Mouse (Mus musculus) hindbrain, embryonic 16.5 days (tissue): ENCODE data around the gene Usp30. TPM values are rescaled to one million over a fixed set of nuclear protein-coding genes. Genes with fewer than 3 reads are reported as not detected.

Experiments
- ATAC-seq: fragments of 200-750 bp; cut with Nextera tagmentation; 2 replicates; pipeline ENCODE4 v1.8.0; 2017; ENCODE audit warnings: moderate TSS enrichment, moderate library complexity
- H3K27ac ChIP-seq: fragments of 300-500 bp; sonication (generic); 2 replicates; pipeline ENCODE4 v1.5.1; 2014; ENCODE audit warnings: low read depth, mild to moderate bottlenecking, control low read depth, low read length, moderate library complexity
- H3K27me3 ChIP-seq: fragments of 300-500 bp; sonication (generic); replicated peaks from 2 replicates; pipeline ENCODE4 v1.6.1; 2014; ENCODE audit warnings: low read length; ENCODE audit not compliant: control insufficient read depth, insufficient read depth
- H3K36me3 ChIP-seq: fragments of 300-500 bp; sonication (generic); 2 replicates; pipeline ENCODE4 v1.6.1; 2014; ENCODE audit warnings: mild to moderate bottlenecking, low read length, moderate library complexity, mixed read lengths; ENCODE audit not compliant: control insufficient read depth, insufficient read depth
- H3K4me1 ChIP-seq: fragments of 300-500 bp; sonication (generic); 2 replicates; pipeline ENCODE4 v1.6.1; 2014; ENCODE audit warnings: low read depth, low read length; ENCODE audit not compliant: control insufficient read depth, insufficient read depth
- H3K4me2 ChIP-seq: fragments of 300-500 bp; sonication (generic); 2 replicates; pipeline ENCODE4 v1.6.1; 2014; ENCODE audit warnings: mild to moderate bottlenecking, low read length, control low read depth, moderate library complexity
- H3K4me3 ChIP-seq: fragments of 300-500 bp; sonication (generic); 2 replicates; pipeline ENCODE4 v1.5.1; 2014; ENCODE audit warnings: mild to moderate bottlenecking, low read length, control low read depth, moderate library complexity
- H3K9ac ChIP-seq: fragments of 300-500 bp; sonication (generic); 2 replicates; pipeline ENCODE4 v1.6.1; 2014; ENCODE audit warnings: low read depth, mild to moderate bottlenecking, control low read depth, low read length, moderate library complexity
- H3K9me3 ChIP-seq: fragments of 300-500 bp; sonication (generic); 2 replicates; pipeline ENCODE4 v1.6.1; 2014; ENCODE audit warnings: mild to moderate bottlenecking, low read length, moderate library complexity; ENCODE audit not compliant: control insufficient read depth
- WGBS: fragments of 180-500 bp; shearing (Covaris S2); extraction: QIAGEN DNeasy Blood & Tissue Kit; methylation state at CpG from one replicate; pipeline ENCODE4 v1.1.7; 2014; 5-methylcytosine and 5-hydroxymethylcytosine counted together
- polyA plus RNA-seq: library from polyadenylated mRNA; unstranded; fragments of >200 nt; fragmentation: Nextera tagmentation; extraction: Ambion mirVana; gene quantifications from 2 replicates; pipeline ENCODE4 v1.2.1, GENCODE M21; 2015

Gene Usp30
- polyA plus RNA-seq, 1 experiment from 2014 or later, result 18.6 TPM

DNA sequence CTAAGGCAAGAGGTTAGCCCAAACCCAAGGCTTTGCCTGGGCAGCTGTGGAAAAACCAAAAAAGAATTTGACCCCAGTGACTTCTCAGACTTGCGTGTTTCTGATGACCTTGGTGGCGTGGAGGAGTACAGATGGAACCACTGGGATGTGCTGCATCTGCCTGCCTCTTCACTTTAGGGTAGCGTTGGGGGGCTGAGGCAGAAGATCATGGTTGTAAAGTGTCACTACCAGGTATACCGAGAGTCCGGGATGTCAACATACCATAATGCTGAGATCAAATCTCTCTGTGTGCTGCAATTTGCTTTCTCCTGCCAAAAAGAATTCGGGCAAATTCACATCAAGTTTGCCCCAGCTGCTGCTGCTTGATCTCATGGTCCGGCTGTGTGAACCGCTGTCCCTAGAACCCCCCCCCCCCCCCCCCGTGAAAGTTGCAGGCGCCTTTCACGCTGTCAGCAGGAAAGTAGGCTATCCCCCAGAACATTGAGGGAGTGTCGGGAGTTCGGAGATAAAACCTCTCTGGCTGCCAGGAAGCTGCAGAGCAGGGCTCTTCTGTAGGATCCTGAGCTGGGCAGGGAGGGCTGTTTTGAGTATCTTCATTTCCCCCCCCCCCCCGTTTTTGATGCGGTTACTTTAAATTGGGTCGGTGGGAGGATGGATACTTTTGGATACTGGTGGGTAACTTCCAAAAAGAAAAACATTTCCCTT, 108.8 kb downstream of the Usp30 start:
- ATAC-seq, result no peak
- no peaks in the 10 kb centered on the region for H3K36me3 ChIP-seq
- H3K9ac ChIP-seq, result no peak overlapping the region
- no peak overlapping the region for H3K4me3 ChIP-seq
- no peaks in the 10 kb centered on the region for H3K9me3 ChIP-seq
- WGBS, result 37% methylated on average over 14 of the region's 16 CpGs
- peaks cover 8% of the 10 kb centered on the region for H3K4me1 ChIP-seq
- H3K27me3 ChIP-seq, result peaks cover 7% of the 10 kb centered on the region
- peak overlapping the region; percentile 10; the same call in 1 of the 2 replicates for H3K4me2 ChIP-seq
- no peak overlapping the region for H3K27ac ChIP-seq

Other genes starting within 250 kb of the Usp30 start
- gene Selplg, start 232.8 kb upstream of the Usp30 start, polyA plus RNA-seq, result 1.9 and 2.5 TPM in 2 replicates
- gene Coro1c, start 156.7 kb upstream of the Usp30 start, polyA plus RNA-seq, result 176 and 191 TPM in 2 replicates
- gene Ssh1, start 71.6 kb upstream of the Usp30 start, polyA plus RNA-seq, result 9.6 and 13.2 TPM in 2 replicates
- gene Dao, start 61.8 kb upstream of the Usp30 start, polyA plus RNA-seq, result not detected in 2 replicates
- 97.2 and 98.7 TPM in 2 replicates for gene Svop, start 26.1 kb downstream of the Usp30 start, polyA plus RNA-seq
- 4.9 and 6.4 TPM in 2 replicates for gene Alkbh2, start 62.8 kb downstream of the Usp30 start, polyA plus RNA-seq
- 12.1 and 14.4 TPM in 2 replicates for gene Ung, start 64.9 kb downstream of the Usp30 start, polyA plus RNA-seq
- gene Acacb, start 81.1 kb downstream of the Usp30 start, polyA plus RNA-seq, result 5.4 and 5.5 TPM in 2 replicates
- 0.11 and 0.29 TPM in 2 replicates for gene Foxn4, start 208.3 kb downstream of the Usp30 start, polyA plus RNA-seq
- 0.85 and 1.0 TPM in 2 replicates for gene Myo1h, start 223.7 kb downstream of the Usp30 start, polyA plus RNA-seq